Mouse (Mus musculus): ENCODE measurements around the gene Orm3. TPM values are rescaled to one million over a fixed set of nuclear protein-coding genes. Genes with fewer than 3 reads are reported as not detected.

Orm3 gene
- polyA plus RNA-seq, 2 experiments = not detected

- ATAC-seq (ENCODE audit: insufficient read depth) (peak; percentile 44), DNase-seq (ENCODE audit: low read depth in 3 of 3, low spot score in 3 of 3) (no peak)
- WGBS (ENCODE audit: insufficient replicate concordance) = 18% methylated on average over 17 of the region's 17 CpGs
- no peaks in the 10 kb centered on the region for H3K27me3 ChIP-seq (ENCODE audit: control insufficient read depth, insufficient read depth, low read length)
- no peak within 1 kb of the TSS for H3K27ac ChIP-seq
- peak within 1 kb of the TSS; percentile 45 for H3K4me2 ChIP-seq (ENCODE audit: low read depth)
- TF ChIP-seq CTCF (IDR thresholded peaks at IDR 0.05; ENCODE audit: low read depth) = no peak
- no peak for TF ChIP-seq EP300 (IDR thresholded peaks at IDR 0.05; ENCODE audit: low read depth)
- H3K9me3 ChIP-seq (ENCODE audit: control insufficient read depth, low read length) = no peaks in the 10 kb centered on the region
- H3K4me1 ChIP-seq (replicated peaks; ENCODE audit: control insufficient read depth in 2 of 2, insufficient read depth in 2 of 2, low read length in 1 of 2) = peaks cover 22 to 54% of the 10 kb centered on the region in 2 experiments; a peak in 3 of 4 replicates
- peak within 1 kb of the TSS; percentile 31 for H3K9ac ChIP-seq (replicated peaks)
- H3K36me3 ChIP-seq (replicated peaks; ENCODE audit: control insufficient read depth, insufficient read depth, low read depth) = no peaks in the 10 kb centered on the region
- peak within 1 kb of the TSS; percentile 33 to 43 for H3K4me3 ChIP-seq (ENCODE audit: insufficient read depth in 1 of 2, low read depth in 2 of 2, low read length in 2 of 2)
Measured at GRCm38 (mm10) chr4:63403040-63403959, 47.3 kb downstream of the Orm3 start, which contains the start of gene Akna. TSS of gene Akna (minus strand) at chr4:63403354.

- WGBS (ENCODE audit: insufficient replicate concordance) = 39% methylated on average over 7 of the region's 7 CpGs
- Histone ChIP-seq H3K9me3 (ENCODE audit: control insufficient read depth, low read length) (no peaks in the 10 kb centered on the region), H3K27ac (no peak overlapping the region), H3K4me1 (replicated peaks; ENCODE audit: control insufficient read depth in 2 of 2, insufficient read depth in 2 of 2, low read length in 1 of 2) (peaks cover 25 to 57% of the 10 kb centered on the region in 2 experiments), H3K9ac (replicated peaks) (no peak overlapping the region), H3K4me2 (ENCODE audit: low read depth) (no peak overlapping the region), H3K4me3 (ENCODE audit: insufficient read depth in 1 of 2, low read depth in 2 of 2, low read length in 2 of 2) (no peak overlapping the region), H3K36me3 (replicated peaks; ENCODE audit: control insufficient read depth, insufficient read depth, low read depth) (no peaks in the 10 kb centered on the region), H3K27me3 (ENCODE audit: control insufficient read depth, insufficient read depth, low read length) (no peaks in the 10 kb centered on the region; the same call in 1 of the 2 replicates)
- TF ChIP-seq CTCF (IDR thresholded peaks at IDR 0.05; ENCODE audit: low read depth) = no peak
- TF ChIP-seq EP300 (IDR thresholded peaks at IDR 0.05; ENCODE audit: low read depth) = no peak
- no peak for ATAC-seq (ENCODE audit: insufficient read depth)
- DNase-seq (ENCODE audit: low read depth in 3 of 3, low spot score in 3 of 3) = no peak
Measured at GRCm38 (mm10) chr4:63404205-63404604, 48.2 kb downstream of the Orm3 start.

GRCm38 (mm10) chr4:63405051-63405450, 49.1 kb downstream of the Orm3 start:
- TF ChIP-seq EP300 (IDR thresholded peaks at IDR 0.05; ENCODE audit: low read depth) (no peak), CTCF (IDR thresholded peaks at IDR 0.05; ENCODE audit: low read depth) (no peak)
- no peak overlapping the region for H3K9ac ChIP-seq (replicated peaks)
- 15% methylated on average over 7 of the region's 7 CpGs for WGBS (ENCODE audit: insufficient replicate concordance)

GRCm38 (mm10) chr4:63405683-63406082, 49.7 kb downstream of the Orm3 start:
- Histone ChIP-seq H3K27me3 (ENCODE audit: control insufficient read depth, insufficient read depth, low read length) (no peaks in the 10 kb centered on the region; the same call in 1 of the 2 replicates), H3K4me3 (ENCODE audit: insufficient read depth in 1 of 2, low read depth in 2 of 2, low read length in 2 of 2) (no peak overlapping the region), H3K4me2 (ENCODE audit: low read depth) (no peak overlapping the region), H3K4me1 (replicated peaks; ENCODE audit: control insufficient read depth in 2 of 2, insufficient read depth in 2 of 2, low read length in 1 of 2) (peaks cover 22 to 51% of the 10 kb centered on the region in 2 experiments), H3K9me3 (ENCODE audit: control insufficient read depth, low read length) (no peaks in the 10 kb centered on the region), H3K36me3 (replicated peaks; ENCODE audit: control insufficient read depth, insufficient read depth, low read depth) (no peaks in the 10 kb centered on the region), H3K9ac (replicated peaks) (no peak overlapping the region), H3K27ac (no peak overlapping the region)
- TF ChIP-seq CTCF (IDR thresholded peaks at IDR 0.05; ENCODE audit: low read depth) (no peak), EP300 (IDR thresholded peaks at IDR 0.05; ENCODE audit: low read depth) (no peak)
- no peak for ATAC-seq (ENCODE audit: insufficient read depth)
- DNase-seq (ENCODE audit: low read depth in 3 of 3, low spot score in 3 of 3) = no peak
- 39% methylated on average over 4 of the region's 4 CpGs for WGBS (ENCODE audit: insufficient replicate concordance)

More at GRCm38 (mm10) chr4:63405051-63405450, 49.1 kb downstream of the Orm3 start:
- Histone ChIP-seq H3K4me2 (ENCODE audit: low read depth) (no peak overlapping the region), H3K4me3 (ENCODE audit: insufficient read depth in 1 of 2, low read depth in 2 of 2, low read length in 2 of 2) (no peak overlapping the region), H3K4me1 (replicated peaks; ENCODE audit: control insufficient read depth in 2 of 2, insufficient read depth in 2 of 2, low read length in 1 of 2) (peaks cover 22 to 56% of the 10 kb centered on the region in 2 experiments), H3K9me3 (ENCODE audit: control insufficient read depth, low read length) (no peaks in the 10 kb centered on the region), H3K27ac (no peak overlapping the region), H3K36me3 (replicated peaks; ENCODE audit: control insufficient read depth, insufficient read depth, low read depth) (no peaks in the 10 kb centered on the region), H3K27me3 (ENCODE audit: control insufficient read depth, insufficient read depth, low read length) (no peaks in the 10 kb centered on the region; the same call in 1 of the 2 replicates)
- peak; percentile 17; the same call in 1 of the 2 replicates for ATAC-seq (ENCODE audit: insufficient read depth)
- DNase-seq (ENCODE audit: low read depth in 3 of 3, low spot score in 3 of 3) = no peak

- Histone ChIP-seq H3K4me2 (ENCODE audit: low read depth) (no peak overlapping the region), H3K27ac (no peak overlapping the region)
Measured at GRCm38 (mm10) chr4:63408247-63408646, 52.3 kb downstream of the Orm3 start.

More at GRCm38 (mm10) chr4:63408247-63408646, 52.3 kb downstream of the Orm3 start:
- H3K27me3 ChIP-seq (ENCODE audit: control insufficient read depth, insufficient read depth, low read length) = peaks cover 2% of the 10 kb centered on the region
- TF ChIP-seq EP300 (IDR thresholded peaks at IDR 0.05; ENCODE audit: low read depth) = no peak
- no peak for TF ChIP-seq CTCF (IDR thresholded peaks at IDR 0.05; ENCODE audit: low read depth)
- no peaks in the 10 kb centered on the region for H3K36me3 ChIP-seq (replicated peaks; ENCODE audit: control insufficient read depth, insufficient read depth, low read depth)
- H3K9ac ChIP-seq (replicated peaks) = no peak overlapping the region
- no peak for ATAC-seq (ENCODE audit: insufficient read depth)
- no peak for DNase-seq (ENCODE audit: low read depth in 3 of 3, low spot score in 3 of 3)
- peaks cover 13 to 36% of the 10 kb centered on the region in 2 experiments for H3K4me1 ChIP-seq (replicated peaks; ENCODE audit: control insufficient read depth in 2 of 2, insufficient read depth in 2 of 2, low read length in 1 of 2)
- H3K9me3 ChIP-seq (ENCODE audit: control insufficient read depth, low read length) = no peaks in the 10 kb centered on the region
- no peak overlapping the region for H3K4me3 ChIP-seq (ENCODE audit: insufficient read depth in 1 of 2, low read depth in 2 of 2, low read length in 2 of 2)
- WGBS (ENCODE audit: insufficient replicate concordance) = 61% methylated on average over 7 of the region's 7 CpGs
